Mouse (Mus musculus) liver, adult 2 months (tissue): ENCODE measurements at regions not wholly inside any gene's neighbourhood (a gene's known extent, or its start where the extent isn't known, plus 50 kb on each side); places are given as distances from the start of the nearest gene placed in this dataset.

Source experiments
- CTCF ChIP-seq: fragments of 200-500 bp; IDR thresholded peaks from 2 replicates; pipeline ENCODE4 v1.5.1; 2011; ENCODE audit warnings: low read depth, low read length, control low read depth
- POLR2A ChIP-seq: fragments of 200-500 bp; IDR thresholded peaks from 2 replicates; pipeline ENCODE4 v1.6.1; 2011; ENCODE audit warnings: low read length, control low read depth; ENCODE audit not compliant: insufficient read depth; ENCODE audit errors: extremely low read depth

- TF ChIP-seq POLR2A, result no peak
- peak; percentile 73 for TF ChIP-seq CTCF
Measured at GRCm38 (mm10) chr3:35102715-35103591, 452.7 kb downstream of the Sox2 start.
